Mouse (Mus musculus): Measurements from ENCODE around the gene Foxg1.

Gene Foxg1

GRCm38 (mm10) chr12:49409833-49410232 is 27.4 kb downstream of the Foxg1 start:
- no peak for DNase-seq (ENCODE audit: inconsistent ontology term)

- no peak for DNase-seq (ENCODE audit: inconsistent ontology term)
Measured at GRCm38 (mm10) chr12:49417963-49418362, 35.5 kb downstream of the Foxg1 start.

Data from Muller cell, postnatal 12 days (primary cell).